Mouse (Mus musculus): ENCODE results near the gene Cfap97d1.
A peak's percentile ranks its signal among the peaks of the same experiment; 100 is the strongest.

Gene Cfap97d1

GRCm38 (mm10) chr11:102008954-102009637 is 25.0 kb downstream of the Cfap97d1 start:
- DNase-seq (ENCODE audit: low read depth, low spot score): no peak

DNA sequence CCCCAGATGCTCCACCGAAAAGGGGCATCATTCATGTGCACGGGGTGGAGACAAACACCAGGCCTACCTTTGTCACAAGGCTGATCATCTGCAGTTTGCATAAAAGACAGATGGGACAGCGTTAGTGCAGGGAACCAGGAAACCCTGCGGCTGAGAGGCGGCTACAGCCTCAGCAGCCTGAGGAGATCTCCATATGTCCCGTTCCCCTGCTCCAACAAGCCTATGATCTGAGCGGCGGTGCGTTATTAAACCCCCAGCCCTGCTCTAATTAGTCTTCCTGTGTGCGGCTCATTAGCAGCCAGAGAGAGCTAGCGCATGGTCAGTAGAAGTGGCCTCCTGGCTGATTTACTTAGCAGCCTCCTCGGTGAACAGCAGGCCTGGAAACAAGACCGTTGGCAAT is 26.1 kb downstream of the Cfap97d1 start:
- DNase-seq (ENCODE audit: low read depth, low spot score): peak; percentile 49

DNA sequence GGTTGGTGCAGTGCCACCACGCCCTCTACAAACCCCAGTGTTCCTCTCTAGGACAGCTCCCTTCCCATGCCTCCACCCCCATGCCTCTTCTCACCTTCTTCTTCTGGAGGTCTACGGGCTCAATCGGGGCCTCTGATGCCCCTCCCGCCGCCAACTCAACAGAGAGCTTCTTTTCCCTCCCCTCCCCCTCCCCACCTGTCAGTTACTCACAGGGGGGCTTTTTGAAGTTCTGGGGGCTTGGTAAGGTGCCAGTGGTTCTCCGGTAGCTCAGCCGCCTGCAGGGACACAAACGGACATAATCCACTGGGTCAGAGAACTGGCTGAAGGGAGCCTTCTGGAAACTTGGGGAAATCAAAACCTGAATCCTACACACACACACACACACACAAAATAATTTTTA is 27.4 kb downstream of the Cfap97d1 start:
- no peak for DNase-seq (ENCODE audit: low read depth, low spot score)

GRCm38 (mm10) chr11:102013201-102013600 is 29.1 kb downstream of the Cfap97d1 start:
- DNase-seq (ENCODE audit: low read depth, low spot score): no peak

DNA sequence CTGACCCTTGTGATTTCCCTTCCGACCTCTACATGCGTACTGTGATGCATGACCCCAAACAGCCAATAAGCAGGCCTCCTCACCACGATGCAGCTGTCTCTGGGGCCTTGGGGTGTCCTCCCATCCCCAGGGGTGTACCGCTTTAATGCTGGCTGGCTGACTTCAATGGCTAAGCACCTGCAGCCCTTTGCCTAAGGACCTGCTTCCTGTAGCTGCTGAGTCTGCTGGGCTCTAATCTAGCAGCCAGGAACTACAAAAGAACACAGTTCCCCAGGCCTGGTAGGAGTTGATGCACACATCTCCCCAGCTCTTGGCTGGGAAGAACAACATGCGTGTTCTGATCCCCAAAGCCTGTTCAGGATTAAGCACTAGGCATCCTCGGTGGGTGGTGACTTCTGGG is 31.4 kb downstream of the Cfap97d1 start:
- DNase-seq (ENCODE audit: low read depth, low spot score): no peak

DNA sequence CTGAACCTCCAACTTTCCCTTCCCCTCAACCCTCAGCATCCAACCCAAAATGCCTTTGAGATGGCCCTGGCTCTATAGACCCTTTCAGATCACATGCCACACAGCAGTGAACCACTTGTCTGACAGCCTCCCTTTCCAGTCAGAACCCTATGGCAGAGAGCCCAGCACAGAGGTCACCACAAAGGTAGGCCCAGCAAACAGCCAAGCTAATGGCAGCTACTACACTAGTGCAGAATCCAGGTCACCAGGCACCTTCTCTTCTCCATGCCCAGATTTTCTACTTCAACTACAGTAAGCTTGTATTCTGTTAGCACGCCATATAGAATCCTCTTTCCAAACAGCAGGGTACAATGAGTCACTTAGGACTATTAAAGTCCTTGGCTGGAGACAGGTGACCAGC is 32.1 kb downstream of the Cfap97d1 start:
- DNase-seq (ENCODE audit: low read depth, low spot score): no peak

DNA sequence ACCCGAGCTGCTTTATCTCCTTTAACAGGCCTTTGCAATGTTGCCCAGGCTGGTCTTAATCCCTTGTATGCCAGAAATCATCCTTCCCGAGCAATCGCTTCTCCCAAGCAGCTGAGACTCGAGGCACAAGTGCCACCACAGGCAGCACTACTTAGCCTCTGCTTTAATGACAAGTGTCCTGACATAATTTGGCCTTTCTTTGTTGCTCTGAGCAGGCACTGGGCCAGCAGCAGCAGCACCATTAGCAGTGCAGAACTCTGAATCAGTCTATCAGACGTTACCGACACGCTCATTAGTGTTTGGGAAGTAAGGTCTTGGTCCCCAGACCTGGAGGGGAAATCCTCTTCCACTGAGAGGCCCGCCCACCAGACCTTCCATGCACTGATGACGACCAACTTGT is 35.7 kb downstream of the Cfap97d1 start:
- DNase-seq (ENCODE audit: low read depth, low spot score): no peak

- DNase-seq (ENCODE audit: low read depth, low spot score): no peak
Observed at GRCm38 (mm10) chr11:102021196-102021595, 37.1 kb downstream of the Cfap97d1 start.

DNA sequence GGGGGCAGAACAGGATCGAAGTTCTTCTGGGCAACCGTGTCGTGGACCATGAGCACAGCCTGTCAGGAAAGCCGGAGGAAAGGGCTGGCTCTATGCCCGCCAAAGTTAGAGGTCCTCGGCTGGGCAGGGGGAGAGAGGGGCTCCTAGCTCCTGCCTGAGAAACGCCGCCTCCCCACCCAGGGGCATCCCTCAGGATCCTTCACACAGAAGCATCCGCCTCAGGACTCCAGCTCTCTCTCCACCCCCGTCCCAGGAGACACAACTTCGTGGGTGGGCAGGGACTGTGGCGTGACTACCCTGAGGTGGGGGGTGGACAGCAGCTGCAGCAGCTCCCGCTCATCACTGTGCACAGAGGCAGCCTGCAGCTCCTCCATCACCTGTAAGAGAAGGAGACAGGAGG is 39.3 kb downstream of the Cfap97d1 start:
- no peak for DNase-seq (ENCODE audit: low read depth, low spot score)

DNA sequence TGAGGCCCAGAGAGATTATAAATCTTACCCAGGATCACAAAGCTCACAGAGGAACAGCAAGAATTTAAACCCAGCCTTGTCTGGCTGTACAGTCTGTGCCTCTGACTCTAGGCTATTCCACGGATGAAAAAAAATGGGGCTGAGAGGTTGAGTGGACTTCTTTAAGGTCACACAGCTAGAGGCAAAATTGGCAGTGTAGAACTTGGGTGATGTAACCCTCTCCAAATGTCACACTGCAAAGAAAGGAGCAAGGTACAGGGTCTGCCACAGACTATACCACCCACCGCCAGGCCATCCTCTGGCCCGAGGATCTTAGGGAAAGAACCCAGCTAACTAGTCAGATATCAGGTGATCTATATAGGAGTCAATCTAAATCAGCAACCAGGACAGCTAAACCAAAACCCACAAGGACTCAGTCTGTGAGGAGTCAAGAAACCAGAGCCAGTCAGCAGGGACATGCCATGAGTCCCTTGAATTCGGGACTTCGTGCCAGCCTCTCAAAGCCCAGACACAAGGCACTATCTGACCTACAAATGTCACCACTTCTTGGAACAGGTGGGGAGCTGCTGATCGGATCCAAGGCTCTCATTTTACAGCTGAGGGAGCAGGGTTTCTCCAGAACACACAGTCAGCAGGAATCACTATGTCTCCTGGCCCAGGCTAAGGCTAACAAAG is 40.1 kb downstream of the Cfap97d1 start:
- DNase-seq (ENCODE audit: low read depth, low spot score): no peak

- DNase-seq (ENCODE audit: low read depth, low spot score): no peak
Observed at GRCm38 (mm10) chr11:102024875-102025274, 40.8 kb downstream of the Cfap97d1 start.

- no peak for DNase-seq (ENCODE audit: low read depth, low spot score)
Observed at GRCm38 (mm10) chr11:102025354-102025753, 41.3 kb downstream of the Cfap97d1 start.

DNA sequence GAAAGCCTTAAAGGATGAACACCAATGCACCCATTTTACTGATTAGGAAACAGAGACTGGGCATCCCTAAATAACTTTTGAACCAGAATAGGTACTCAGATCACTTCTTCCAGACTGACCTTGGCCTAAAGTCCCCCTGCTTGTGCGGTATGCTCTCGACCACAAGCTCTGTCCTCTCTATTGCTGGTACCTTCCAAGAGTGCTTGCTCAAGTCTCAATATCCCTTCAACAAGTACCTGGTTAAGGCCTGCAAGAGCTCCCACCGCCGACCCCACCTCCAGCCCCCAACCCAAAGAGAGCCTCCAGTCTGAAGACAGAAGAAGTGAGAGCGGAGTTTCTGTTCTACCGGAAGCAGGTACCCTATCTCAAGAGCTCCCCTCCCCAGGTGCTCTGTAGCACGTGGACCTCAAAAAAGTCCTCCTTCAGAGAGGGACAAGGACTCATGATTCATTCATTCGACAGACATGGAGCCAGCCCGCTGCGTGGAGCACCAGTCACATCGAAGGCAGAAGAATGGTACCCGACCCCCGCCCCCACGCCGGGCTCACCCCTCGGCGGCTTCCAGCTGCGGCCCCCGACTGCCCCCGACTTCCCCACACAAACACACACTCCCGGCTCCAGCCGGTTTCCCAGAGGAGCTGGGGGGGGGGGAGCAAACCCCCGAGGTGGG is 42.0 kb downstream of the Cfap97d1 start:
- DNase-seq (ENCODE audit: low read depth, low spot score): peak; percentile 37

DNA sequence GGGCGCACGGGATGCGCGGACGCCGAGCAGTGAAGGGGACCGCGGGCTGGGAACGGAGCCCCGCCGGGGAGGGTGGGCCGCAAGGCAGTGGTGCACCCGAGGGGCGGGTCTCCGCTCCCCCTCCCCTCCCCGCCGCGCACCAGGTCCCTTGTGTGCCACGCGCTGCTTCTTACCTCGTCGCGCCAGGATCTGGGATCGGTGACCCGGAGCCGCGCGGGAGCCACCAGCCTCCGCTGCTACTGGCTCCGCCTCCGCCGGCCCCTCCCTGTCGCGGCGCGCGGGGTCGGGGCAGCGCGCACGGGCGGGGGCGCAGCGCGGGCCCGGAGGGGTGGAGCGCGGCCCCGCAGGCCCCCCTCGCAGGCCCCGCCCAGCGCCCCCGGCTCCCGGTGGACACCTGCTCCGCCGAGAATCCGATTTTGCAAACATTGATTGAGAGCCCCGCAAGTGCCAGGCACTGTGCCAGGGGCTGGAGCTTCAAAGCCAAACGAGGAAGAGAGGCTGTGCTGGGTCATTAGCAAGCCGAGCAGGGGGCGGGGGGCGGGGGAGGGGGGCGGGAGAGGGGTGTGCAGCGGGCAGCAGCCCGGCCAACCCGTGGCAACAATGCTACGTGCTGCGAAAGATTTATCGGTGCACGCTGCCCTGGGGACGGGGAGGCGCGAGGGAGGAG is 42.7 kb downstream of the Cfap97d1 start:
- peak; percentile 84 for DNase-seq (ENCODE audit: low read depth, low spot score)

GRCm38 (mm10) chr11:102027361-102028017 is 43.4 kb downstream of the Cfap97d1 start:
- no peak for DNase-seq (ENCODE audit: low read depth, low spot score)

- no peak for DNase-seq (ENCODE audit: low read depth, low spot score)
Observed at GRCm38 (mm10) chr11:102028087-102028816, 44.2 kb downstream of the Cfap97d1 start, which contains the start of gene Mpp3. Gene Mpp3 (minus strand): TSS chr11:102028461.

DNA sequence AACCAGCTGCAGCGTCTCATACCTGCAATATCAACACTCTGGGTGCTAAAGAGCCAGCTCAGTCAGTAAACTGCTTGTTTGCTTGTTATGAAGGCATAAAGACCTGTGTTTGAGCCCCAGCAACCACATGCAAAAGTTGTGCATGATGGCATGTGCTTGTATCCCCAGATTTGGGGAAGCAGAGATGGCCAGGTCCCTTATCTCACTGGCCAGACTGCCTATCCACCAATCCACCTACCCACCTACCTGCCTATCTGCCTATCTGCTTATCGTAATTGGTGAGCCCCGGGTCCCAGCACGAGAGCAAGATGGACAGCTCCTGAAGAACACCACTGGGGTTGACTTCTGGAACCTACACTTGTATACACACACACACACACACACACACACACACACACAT is 45.2 kb downstream of the Cfap97d1 start:
- no peak for DNase-seq (ENCODE audit: low read depth, low spot score)

DNA sequence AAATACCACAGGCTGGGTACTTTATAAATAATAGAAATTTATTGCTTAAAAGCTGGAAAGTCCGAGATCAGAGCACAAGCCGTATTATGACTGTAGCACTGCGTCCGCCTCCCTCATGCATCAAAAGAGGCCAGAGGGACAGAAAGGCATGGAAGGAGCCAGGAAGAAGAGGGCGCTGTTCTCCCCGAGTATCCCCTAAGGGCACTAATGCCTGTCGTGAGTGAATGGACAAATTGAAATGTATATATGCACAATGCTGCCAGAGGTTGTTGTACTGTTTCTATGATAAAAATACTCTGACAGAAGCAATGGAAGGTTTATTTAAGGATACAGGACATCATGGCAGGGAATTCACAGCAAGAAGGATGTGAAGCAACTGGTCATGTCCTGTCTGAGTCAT is 45.9 kb downstream of the Cfap97d1 start:
- DNase-seq (ENCODE audit: low read depth, low spot score): no peak

DNA sequence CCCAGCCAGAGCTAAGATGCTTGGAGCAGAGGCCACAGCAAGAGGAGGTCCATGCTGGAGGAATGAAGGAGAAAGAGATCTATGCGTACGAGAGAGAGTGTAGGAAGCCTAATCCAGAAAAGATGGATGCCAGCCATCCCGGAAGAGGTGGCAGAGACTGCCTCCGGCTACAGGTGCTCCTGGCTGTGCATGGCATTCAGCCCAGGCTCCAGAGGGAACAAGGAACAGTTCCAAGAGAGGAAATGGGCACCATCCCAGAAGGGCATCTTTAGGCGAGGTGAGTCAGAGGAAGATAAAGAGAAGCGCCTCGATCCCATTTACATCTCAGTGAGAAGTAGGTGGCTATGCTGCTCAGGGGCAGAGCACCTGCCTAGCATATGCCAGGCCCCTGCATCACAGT is 47.1 kb downstream of the Cfap97d1 start:
- no peak for DNase-seq (ENCODE audit: low read depth, low spot score)

DNA sequence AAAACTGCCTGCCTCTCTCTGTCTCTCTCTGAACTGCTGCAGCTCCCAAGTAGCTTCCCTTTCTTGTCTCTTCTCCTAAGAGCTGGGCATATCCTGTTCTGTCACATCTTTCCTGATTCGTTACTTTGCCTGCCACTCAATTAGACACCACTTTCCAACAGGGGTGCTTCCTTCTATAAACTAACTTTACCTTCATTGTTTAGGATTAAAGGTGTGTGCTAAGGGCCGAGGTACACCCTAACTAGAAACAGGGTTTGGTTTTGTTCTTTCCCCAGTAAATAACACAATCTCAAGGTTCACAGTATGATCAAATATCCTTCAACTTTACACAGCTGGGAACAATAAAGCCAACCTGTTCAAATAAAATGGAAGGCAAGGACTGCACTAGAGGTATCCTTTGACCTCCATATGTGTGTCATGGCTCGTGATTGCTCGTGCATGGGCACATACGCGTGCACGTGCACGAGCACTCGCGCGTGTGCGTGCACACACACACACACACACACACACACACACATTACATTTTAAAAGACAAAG is 49.0 kb downstream of the Cfap97d1 start:
- DNase-seq (ENCODE audit: low read depth, low spot score): no peak

DNA sequence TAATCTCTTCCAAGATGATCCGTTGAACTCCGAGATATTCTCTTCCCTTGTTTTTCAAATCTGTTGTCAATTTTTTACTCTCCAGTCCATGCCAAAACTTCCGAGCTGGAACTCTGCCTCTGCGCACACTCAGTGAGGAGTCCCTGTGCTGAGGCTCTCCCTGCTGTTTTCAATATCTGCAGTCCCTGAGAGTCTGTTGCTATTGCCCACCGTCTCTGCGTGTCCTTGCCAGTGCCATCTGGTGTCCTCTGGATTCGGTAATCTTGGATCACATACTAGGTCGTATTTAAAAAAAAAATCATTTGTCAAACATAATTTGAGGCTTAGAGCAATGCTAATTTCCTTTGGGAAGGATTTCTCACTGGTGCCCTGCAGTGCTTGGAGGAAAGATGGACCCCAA is 50.8 kb downstream of the Cfap97d1 start:
- DNase-seq (ENCODE audit: low read depth, low spot score): no peak

Data from forelimb bud, embryonic 11.5 days (tissue).